Mouse (Mus musculus) heart, embryonic 12.5 days (tissue): ENCODE data around the gene Pkd1l3. TPM values are rescaled to one million over a fixed set of nuclear protein-coding genes. Genes with fewer than 3 reads are reported as not detected.

Experiments used
- ATAC-seq: fragments of 200-750 bp; cut with Nextera tagmentation; 2 replicates; pipeline ENCODE4 v1.8.0; 2017; ENCODE audit warnings: moderate TSS enrichment, moderate library complexity; ENCODE audit not compliant: insufficient number of reproducible peaks, low FRiP score
- H3K27ac ChIP-seq: fragments of 300-500 bp; sonication (generic); 2 replicates; pipeline ENCODE4 v1.5.1; 2016; ENCODE audit warnings: mild to moderate bottlenecking, moderate library complexity; ENCODE audit not compliant: poor library complexity, severe bottlenecking
- H3K27me3 ChIP-seq: fragments of 300-500 bp; sonication (generic); replicated peaks from 2 replicates; pipeline ENCODE4 v1.6.1; 2016; ENCODE audit warnings: mild to moderate bottlenecking, moderate library complexity
- H3K36me3 ChIP-seq: fragments of 300-500 bp; sonication (generic); 2 replicates; pipeline ENCODE4 v1.6.1; 2016; ENCODE audit warnings: mild to moderate bottlenecking, moderate library complexity
- H3K4me1 ChIP-seq: fragments of 300-500 bp; sonication (generic); replicated peaks from 2 replicates; pipeline ENCODE4 v1.6.1; 2016; ENCODE audit warnings: mild to moderate bottlenecking
- H3K4me2 ChIP-seq: fragments of 300-500 bp; sonication (generic); 2 replicates; pipeline ENCODE4 v1.6.1; 2016; ENCODE audit warnings: mild to moderate bottlenecking, moderate library complexity
- H3K4me3 ChIP-seq: fragments of 300-500 bp; sonication (generic); 2 replicates; pipeline ENCODE4 v1.5.1; 2016; ENCODE audit warnings: mild to moderate bottlenecking
- H3K9ac ChIP-seq: fragments of 300-500 bp; sonication (generic); 2 replicates; pipeline ENCODE4 v1.6.1; 2016; ENCODE audit warnings: mild to moderate bottlenecking, moderate library complexity
- H3K9me3 ChIP-seq: fragments of 300-500 bp; sonication (generic); replicated peaks from 2 replicates; pipeline ENCODE4 v1.6.1; 2016; ENCODE audit warnings: mild to moderate bottlenecking, moderate library complexity
- WGBS: fragments of 180-500 bp; shearing (Covaris S2); methylation state at CpG from one replicate; pipeline ENCODE4 v1.1.7; 2016; 5-methylcytosine and 5-hydroxymethylcytosine counted together
- polyA plus RNA-seq: library from polyadenylated mRNA; unstranded; fragments of >200 nt; fragmentation: Nextera tagmentation; extraction: Ambion mirVana; gene quantifications from 2 replicates; pipeline ENCODE4 v1.2.1, GENCODE M21; 2016

Pkd1l3 gene
- 0.05 and 0.32 TPM in 2 replicates for polyA plus RNA-seq

- Histone ChIP-seq H3K27me3 (peaks cover 5% of the 10 kb centered on the region; the same call in 1 of the 2 replicates), H3K4me3 (no peak within 1 kb of the TSS; the same call in 1 of the 2 replicates), H3K9ac (no peak within 1 kb of the TSS), H3K4me2 (peak within 1 kb of the TSS; percentile 44), H3K36me3 (no peaks in the 10 kb centered on the region), H3K27ac (no peak within 1 kb of the TSS), H3K9me3 (peaks cover 3% of the 10 kb centered on the region), H3K4me1 (no peaks in the 10 kb centered on the region)
- 46% methylated on average over 27 of the region's 27 CpGs for WGBS
- no peak for ATAC-seq
These were observed at the start of gene Pkd1l3 for GRCm38 (mm10) chr8:109614243-109615210. Gene Pkd1l3 (plus strand): TSS chr8:109614517.

GRCm38 (mm10) chr8:109564766-109565165 lies 49.6 kb upstream of the Pkd1l3 start:
- Histone ChIP-seq H3K4me2 (peak overlapping the region; percentile 89), H3K27me3 (no peaks in the 10 kb centered on the region), H3K4me1 (peaks cover 14% of the 10 kb centered on the region), H3K9ac (peak overlapping the region; percentile 92), H3K27ac (peak overlapping the region; percentile 92; the same call in 1 of the 2 replicates), H3K9me3 (no peaks in the 10 kb centered on the region), H3K36me3 (peaks cover 42% of the 10 kb centered on the region), H3K4me3 (peak overlapping the region; percentile 84)
- no peak for ATAC-seq
- 2% methylated on average over 10 of the region's 10 CpGs for WGBS

- no peaks in the 10 kb centered on the region for H3K9me3 ChIP-seq
- peak within 1 kb of the TSS; percentile 84 for H3K4me3 ChIP-seq
- H3K9ac ChIP-seq = peak within 1 kb of the TSS; percentile 92
- under 1% methylated on average over 52 of the region's 52 CpGs for WGBS
- peak; percentile 99 for ATAC-seq
- H3K36me3 ChIP-seq = peaks cover 42% of the 10 kb centered on the region
- H3K4me2 ChIP-seq = peak within 1 kb of the TSS; percentile 89
- no peaks in the 10 kb centered on the region for H3K27me3 ChIP-seq
- peak within 1 kb of the TSS; percentile 92 for H3K27ac ChIP-seq
- peaks cover 14% of the 10 kb centered on the region for H3K4me1 ChIP-seq
These were observed 48.6 kb upstream of the Pkd1l3 start, which contains the start of the genes Dhx38 and Txnl4b for GRCm38 (mm10) chr8:109565498-109566333. Gene Dhx38 (minus strand): TSS chr8:109565861. Gene Txnl4b (plus strand): TSS chr8:109565892.

- WGBS = 86% methylated on average over 12 of the region's 12 CpGs
- no peak for ATAC-seq
- H3K4me3 ChIP-seq = no peak overlapping the region
- H3K4me1 ChIP-seq = peaks cover 4% of the 10 kb centered on the region
- H3K9me3 ChIP-seq = no peaks in the 10 kb centered on the region
- H3K9ac ChIP-seq = no peak overlapping the region
- peaks cover 36% of the 10 kb centered on the region for H3K36me3 ChIP-seq
- H3K27me3 ChIP-seq = peaks cover 4% of the 10 kb centered on the region; the same call in 1 of the 2 replicates
- H3K27ac ChIP-seq = no peak overlapping the region
- H3K4me2 ChIP-seq = no peak overlapping the region
These were observed 43.2 kb upstream of the Pkd1l3 start for GRCm38 (mm10) chr8:109571139-109571538.

GRCm38 (mm10) chr8:109576311-109576710 lies 38.0 kb upstream of the Pkd1l3 start:
- no peak for ATAC-seq
- Histone ChIP-seq H3K4me3 (no peak overlapping the region), H3K4me2 (no peak overlapping the region), H3K27me3 (peaks cover 7% of the 10 kb centered on the region; the same call in 1 of the 2 replicates), H3K36me3 (peaks cover 13% of the 10 kb centered on the region; the same call in 1 of the 2 replicates), H3K9me3 (no peaks in the 10 kb centered on the region), H3K27ac (no peak overlapping the region), H3K9ac (no peak overlapping the region), H3K4me1 (no peaks in the 10 kb centered on the region)
- WGBS = 67% methylated on average over 4 of the region's 4 CpGs

- no peak for ATAC-seq
- no peak within 1 kb of the TSS for H3K4me3 ChIP-seq
- no peak within 1 kb of the TSS for H3K9ac ChIP-seq
- WGBS = 64% methylated on average over 8 of the region's 8 CpGs
- no peaks in the 10 kb centered on the region for H3K36me3 ChIP-seq
- no peak within 1 kb of the TSS for H3K27ac ChIP-seq
- H3K4me2 ChIP-seq = no peak within 1 kb of the TSS
- H3K4me1 ChIP-seq = no peaks in the 10 kb centered on the region
- peaks cover 7% of the 10 kb centered on the region; the same call in 1 of the 2 replicates for H3K27me3 ChIP-seq
- H3K9me3 ChIP-seq = peaks cover 6% of the 10 kb centered on the region
These were observed 35.4 kb upstream of the Pkd1l3 start, which contains the start of gene Hp for GRCm38 (mm10) chr8:109578900-109579301. Gene Hp (minus strand): TSS chr8:109579172.

- H3K27ac ChIP-seq = no peak overlapping the region
- H3K4me1 ChIP-seq = no peaks in the 10 kb centered on the region
- ATAC-seq = no peak
- no peak overlapping the region for H3K4me2 ChIP-seq
- whole genome bisulfite sequencing = 75% methylated on average over 4 of the region's 4 CpGs
- no peaks in the 10 kb centered on the region for H3K36me3 ChIP-seq
- H3K9me3 ChIP-seq = peaks cover 13% of the 10 kb centered on the region
- H3K4me3 ChIP-seq = no peak overlapping the region
- H3K9ac ChIP-seq = no peak overlapping the region
- H3K27me3 ChIP-seq = no peaks in the 10 kb centered on the region
These were observed 30.0 kb upstream of the Pkd1l3 start for GRCm38 (mm10) chr8:109584293-109584692.

- H3K27me3 ChIP-seq = no peaks in the 10 kb centered on the region
- no peak for ATAC-seq
- H3K4me1 ChIP-seq = no peaks in the 10 kb centered on the region
- H3K27ac ChIP-seq = no peak overlapping the region
- no peak overlapping the region for H3K4me3 ChIP-seq
- H3K4me2 ChIP-seq = no peak overlapping the region
- no peaks in the 10 kb centered on the region for H3K36me3 ChIP-seq
- no peak overlapping the region for H3K9ac ChIP-seq
- 85% methylated on average over 3 of the region's 3 CpGs for WGBS
- H3K9me3 ChIP-seq = peaks cover 13% of the 10 kb centered on the region
These were observed 29.5 kb upstream of the Pkd1l3 start for GRCm38 (mm10) chr8:109584830-109585229.

- H3K27ac ChIP-seq = no peak overlapping the region
- H3K9me3 ChIP-seq = peaks cover 13% of the 10 kb centered on the region
- H3K36me3 ChIP-seq = no peaks in the 10 kb centered on the region
- ATAC-seq = no peak
- no peak overlapping the region for H3K4me2 ChIP-seq
- no peaks in the 10 kb centered on the region for H3K27me3 ChIP-seq
- H3K4me3 ChIP-seq = no peak overlapping the region
- H3K4me1 ChIP-seq = no peaks in the 10 kb centered on the region
- H3K9ac ChIP-seq = no peak overlapping the region
These were observed 28.7 kb upstream of the Pkd1l3 start for GRCm38 (mm10) chr8:109585652-109586051.

GRCm38 (mm10) chr8:109586972-109587504 lies 27.3 kb upstream of the Pkd1l3 start:
- ATAC-seq = 0 out of 2 replicates have a peak, but pooled peaks have one; percentile 22
- no peaks in the 10 kb centered on the region for H3K4me1 ChIP-seq
- H3K4me3 ChIP-seq = no peak overlapping the region
- peaks cover 6% of the 10 kb centered on the region; the same call in 1 of the 2 replicates for H3K36me3 ChIP-seq
- no peak overlapping the region for H3K9ac ChIP-seq
- peaks cover 13% of the 10 kb centered on the region for H3K9me3 ChIP-seq
- no peak overlapping the region for H3K27ac ChIP-seq
- no peak overlapping the region for H3K4me2 ChIP-seq
- H3K27me3 ChIP-seq = no peaks in the 10 kb centered on the region
- WGBS = 58% methylated on average over 7 of the region's 7 CpGs
